Mouse (Mus musculus): ENCODE measurements around the gene Rnf183.

DNA sequence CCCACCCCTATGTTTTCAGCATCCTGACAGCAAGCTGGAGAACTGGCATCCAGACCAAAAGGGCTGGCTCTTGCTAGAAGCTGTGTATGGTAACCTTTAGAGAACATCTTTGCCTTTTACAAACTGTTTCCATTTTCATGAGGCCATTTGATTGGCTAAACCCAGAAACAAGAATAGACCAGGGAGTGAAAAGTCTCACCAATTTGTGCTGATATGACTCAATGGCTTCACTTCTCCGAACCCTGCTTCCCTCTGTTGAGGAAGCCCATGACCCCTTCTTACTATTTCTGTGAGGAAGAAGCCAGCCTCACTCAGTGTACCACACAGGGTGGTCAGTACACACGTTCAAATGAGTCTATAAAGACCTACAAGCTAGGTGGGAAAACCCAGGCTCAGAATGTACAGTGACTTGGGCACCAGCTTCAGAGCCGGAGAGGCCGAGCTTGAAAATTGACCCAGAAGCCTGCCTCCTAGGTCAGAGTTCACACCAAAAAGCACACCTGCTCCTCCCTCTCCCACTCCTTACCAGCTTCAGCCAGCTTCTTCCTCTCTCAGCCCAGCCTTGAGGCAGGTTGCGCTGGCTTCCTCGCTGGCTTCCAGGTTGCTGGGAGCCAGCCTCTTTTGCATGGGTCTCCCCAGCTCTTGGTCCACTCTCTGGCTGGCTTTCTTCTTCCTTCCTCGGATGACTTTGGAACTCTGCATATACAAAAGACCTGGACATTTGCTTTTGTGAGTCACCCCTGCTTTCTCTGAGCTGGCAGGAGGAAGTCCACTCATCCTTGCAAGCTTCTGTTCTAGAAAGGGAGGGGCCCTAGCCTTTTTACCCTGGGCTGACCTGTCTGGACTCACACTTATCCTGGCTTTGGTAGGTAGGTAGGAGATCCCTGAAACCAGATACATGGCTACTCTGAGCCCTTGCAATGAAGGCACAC, 847 bp downstream of the Rnf183 start:
- TF ChIP-seq CTCF (IDR thresholded peaks at IDR 0.05; ENCODE audit: extremely low read depth, insufficient read depth, insufficient read length, insufficient replicate concordance) (no peak), POLR2A (IDR thresholded peaks at IDR 0.05; ENCODE audit: low read depth, low read length) (no peak)
